Mouse (Mus musculus): ENCODE measurements around the gene 1700092M07Rik. TPM values are rescaled to one million over a fixed set of nuclear protein-coding genes. Genes with fewer than 3 reads are reported as not detected.

Gene 1700092M07Rik
- polyA plus RNA-seq, 1 experiment from 2014 or later = 0.79 TPM

DNA sequence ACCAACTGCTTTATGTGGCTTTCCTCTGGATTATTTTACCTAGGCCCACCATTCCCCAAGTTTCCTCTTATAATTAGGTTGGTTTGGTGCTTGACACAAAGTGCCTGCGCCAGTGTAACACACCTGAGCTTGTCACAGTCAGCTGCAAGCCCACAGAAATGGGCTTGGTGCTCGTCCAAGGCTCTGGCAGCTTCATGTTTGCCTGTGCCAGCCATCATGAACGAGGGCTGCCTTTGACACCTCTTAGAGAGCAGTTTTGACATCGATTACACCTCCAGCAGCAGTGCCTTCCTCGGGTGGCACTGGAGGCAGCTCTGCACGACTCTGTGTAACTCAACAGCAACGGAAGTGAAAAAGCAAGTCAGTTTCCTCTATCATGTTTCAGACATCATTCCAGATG lies 49.7 kb downstream of the 1700092M07Rik start:
- no peak for DNase-seq (ENCODE audit: low spot score)

Small RNA genes within 50 kb of the gene (microRNA-seq; reads per million reads assigned to microRNA genes)
- gene Mir6992 (ENCODE audit: borderline number of aligned reads) = 1.7 reads per million

Other genes starting within 250 kb of the 1700092M07Rik start
- 0.04 and 0.22 TPM in 2 replicates for gene Slc22a8, start 149.5 kb upstream of the 1700092M07Rik start, polyA plus RNA-seq (2015; fragmentation: Nextera tagmentation; extraction: Ambion mirVana)
- not detected in 2 replicates for gene Slc22a6, start 122.7 kb upstream of the 1700092M07Rik start, polyA plus RNA-seq (2015; fragmentation: Nextera tagmentation; extraction: Ambion mirVana)
- gene Chrm1, start 76.9 kb upstream of the 1700092M07Rik start, polyA plus RNA-seq (2015; fragmentation: Nextera tagmentation; extraction: Ambion mirVana) = 0.04 and 0.05 TPM in 2 replicates
- gene Slc3a2, start 17.3 kb upstream of the 1700092M07Rik start, polyA plus RNA-seq (2015; fragmentation: Nextera tagmentation; extraction: Ambion mirVana) = 122 and 131 TPM in 2 replicates
- gene Wdr74, start 4.9 kb upstream of the 1700092M07Rik start, polyA plus RNA-seq (2015; fragmentation: Nextera tagmentation; extraction: Ambion mirVana) = 101 and 103 TPM in 2 replicates
- 108 and 114 TPM in 2 replicates for gene Stx5a, start 695 bp downstream of the 1700092M07Rik start, polyA plus RNA-seq (2015; fragmentation: Nextera tagmentation; extraction: Ambion mirVana)
- 182 and 200 TPM in 2 replicates for gene Nxf1, start 16.4 kb downstream of the 1700092M07Rik start, polyA plus RNA-seq (2015; fragmentation: Nextera tagmentation; extraction: Ambion mirVana)
- 205 and 223 TPM in 2 replicates for gene Tmem223, start 30.3 kb downstream of the 1700092M07Rik start, polyA plus RNA-seq (2015; fragmentation: Nextera tagmentation; extraction: Ambion mirVana)
- 154 and 166 TPM in 2 replicates for gene Tmem179b, start 33.7 kb downstream of the 1700092M07Rik start, polyA plus RNA-seq (2015; fragmentation: Nextera tagmentation; extraction: Ambion mirVana)
- 24.1 and 24.7 TPM in 2 replicates for gene Taf6l, start 45.7 kb downstream of the 1700092M07Rik start, polyA plus RNA-seq (2015; fragmentation: Nextera tagmentation; extraction: Ambion mirVana)
- gene Polr2g, start 57.9 kb downstream of the 1700092M07Rik start, polyA plus RNA-seq (2015; fragmentation: Nextera tagmentation; extraction: Ambion mirVana) = 233 and 246 TPM in 2 replicates
- gene Zbtb3, start 61.8 kb downstream of the 1700092M07Rik start, polyA plus RNA-seq (2015; fragmentation: Nextera tagmentation; extraction: Ambion mirVana) = 2.9 and 3.5 TPM in 2 replicates
- gene Ttc9c, start 78.6 kb downstream of the 1700092M07Rik start, polyA plus RNA-seq (2015; fragmentation: Nextera tagmentation; extraction: Ambion mirVana) = 44.1 and 49.8 TPM in 2 replicates
- gene Hnrnpul2, start 79.3 kb downstream of the 1700092M07Rik start, polyA plus RNA-seq (2015; fragmentation: Nextera tagmentation; extraction: Ambion mirVana) = 4.3 and 5.3 TPM in 2 replicates
- gene AC129217.1, start 89.1 kb downstream of the 1700092M07Rik start, polyA plus RNA-seq (2015; fragmentation: Nextera tagmentation; extraction: Ambion mirVana) = not detected in 2 replicates
- 54.6 and 63.0 TPM in 2 replicates for gene Bscl2, start 96.7 kb downstream of the 1700092M07Rik start, polyA plus RNA-seq (2015; fragmentation: Nextera tagmentation; extraction: Ambion mirVana)
- 0.36 and 0.66 TPM in 2 replicates for gene Gng3, start 98.5 kb downstream of the 1700092M07Rik start, polyA plus RNA-seq (2015; fragmentation: Nextera tagmentation; extraction: Ambion mirVana)
- gene Lrrn4cl, start 110.0 kb downstream of the 1700092M07Rik start, polyA plus RNA-seq (2015; fragmentation: Nextera tagmentation; extraction: Ambion mirVana) = 0.78 and 1.1 TPM in 2 replicates
- 171 and 178 TPM in 2 replicates for gene Ubxn1, start 130.8 kb downstream of the 1700092M07Rik start, polyA plus RNA-seq (2015; fragmentation: Nextera tagmentation; extraction: Ambion mirVana)
- gene Uqcc3, start 140.2 kb downstream of the 1700092M07Rik start, polyA plus RNA-seq (2015; fragmentation: Nextera tagmentation; extraction: Ambion mirVana) = 106 and 119 TPM in 2 replicates
- 67.6 and 70.2 TPM in 2 replicates for gene Lbhd1, start 143.0 kb downstream of the 1700092M07Rik start, polyA plus RNA-seq (2015; fragmentation: Nextera tagmentation; extraction: Ambion mirVana)
- gene Gm49403, start 143.2 kb downstream of the 1700092M07Rik start, polyA plus RNA-seq (2015; fragmentation: Nextera tagmentation; extraction: Ambion mirVana) = not detected in 2 replicates
- 80.7 and 98.0 TPM in 2 replicates for gene 1810009A15Rik, start 148.1 kb downstream of the 1700092M07Rik start, polyA plus RNA-seq (2015; fragmentation: Nextera tagmentation; extraction: Ambion mirVana)
- not detected in 2 replicates for gene Gm49416, start 148.2 kb downstream of the 1700092M07Rik start, polyA plus RNA-seq (2015; fragmentation: Nextera tagmentation; extraction: Ambion mirVana)
- 32.4 and 33.6 TPM in 2 replicates for gene Ints5, start 152.3 kb downstream of the 1700092M07Rik start, polyA plus RNA-seq (2015; fragmentation: Nextera tagmentation; extraction: Ambion mirVana)
- gene Ganab, start 157.4 kb downstream of the 1700092M07Rik start, polyA plus RNA-seq (2015; fragmentation: Nextera tagmentation; extraction: Ambion mirVana) = 51.9 and 55.5 TPM in 2 replicates
- 28.4 and 29.3 TPM in 2 replicates for gene B3gat3, start 179.7 kb downstream of the 1700092M07Rik start, polyA plus RNA-seq (2015; fragmentation: Nextera tagmentation; extraction: Ambion mirVana)
- 4.7 TPM in 2 replicates for gene Rom1, start 188.6 kb downstream of the 1700092M07Rik start, polyA plus RNA-seq (2015; fragmentation: Nextera tagmentation; extraction: Ambion mirVana)
- gene Eml3, start 188.8 kb downstream of the 1700092M07Rik start, polyA plus RNA-seq (2015; fragmentation: Nextera tagmentation; extraction: Ambion mirVana) = 25.2 and 27.1 TPM in 2 replicates
- 203 and 214 TPM in 2 replicates for gene Mta2, start 201.2 kb downstream of the 1700092M07Rik start, polyA plus RNA-seq (2015; fragmentation: Nextera tagmentation; extraction: Ambion mirVana)
- 31.2 and 32.4 TPM in 2 replicates for gene Tut1, start 213.1 kb downstream of the 1700092M07Rik start, polyA plus RNA-seq (2015; fragmentation: Nextera tagmentation; extraction: Ambion mirVana)
- 326 and 340 TPM in 2 replicates for gene Eef1g, start 226.3 kb downstream of the 1700092M07Rik start, polyA plus RNA-seq (2015; fragmentation: Nextera tagmentation; extraction: Ambion mirVana)
- 20.3 and 22.3 TPM in 2 replicates for gene Ahnak, start 248.6 kb downstream of the 1700092M07Rik start, polyA plus RNA-seq (2015; fragmentation: Nextera tagmentation; extraction: Ambion mirVana)